Mouse (Mus musculus): ENCODE measurements around the gene Epsti1.

GRCm38 (mm10) chr14:78048674-78049073, 144.6 kb downstream of the Epsti1 start:
- no peak for TF ChIP-seq CTCF (IDR thresholded peaks at IDR 0.05; ENCODE audit: extremely low read depth, insufficient read depth, insufficient read length, insufficient replicate concordance)
- TF ChIP-seq POLR2A (IDR thresholded peaks at IDR 0.05; ENCODE audit: low read depth, low read length): no peak
